Mouse (Mus musculus) liver, embryonic 12.5 days (tissue): ENCODE results near the gene Prnd. TPM values are rescaled to one million over a fixed set of nuclear protein-coding genes. Genes with fewer than 3 reads are reported as not detected.

Experiments
- ATAC-seq: fragments of 200-750 bp; cut with Nextera tagmentation; 2 replicates; pipeline ENCODE4 v1.8.0; 2017; ENCODE audit warnings: moderate number of reproducible peaks, mild to moderate bottlenecking, moderate library complexity
- H3K27ac ChIP-seq: fragments of 300-500 bp; sonication (generic); 2 replicates; pipeline ENCODE4 v1.5.1; 2016; ENCODE audit warnings: mild to moderate bottlenecking
- H3K27me3 ChIP-seq: fragments of 300-500 bp; sonication (generic); replicated peaks from 2 replicates; pipeline ENCODE4 v1.6.1; 2016; ENCODE audit warnings: mild to moderate bottlenecking, moderate library complexity
- H3K36me3 ChIP-seq: fragments of 300-500 bp; sonication (generic); 2 replicates; pipeline ENCODE4 v1.6.1; 2016; ENCODE audit warnings: mild to moderate bottlenecking, moderate library complexity
- H3K4me1 ChIP-seq: fragments of 300-500 bp; sonication (generic); 2 replicates; pipeline ENCODE4 v1.6.1; 2016
- H3K4me2 ChIP-seq: fragments of 300-500 bp; sonication (generic); 2 replicates; pipeline ENCODE4 v1.6.1; 2016; ENCODE audit warnings: mild to moderate bottlenecking, moderate library complexity
- H3K4me3 ChIP-seq: fragments of 300-500 bp; sonication (generic); 2 replicates; pipeline ENCODE4 v1.5.1; 2016; ENCODE audit warnings: mild to moderate bottlenecking, moderate library complexity
- H3K9ac ChIP-seq: fragments of 300-500 bp; sonication (generic); 2 replicates; pipeline ENCODE4 v1.6.1; 2016; ENCODE audit warnings: mild to moderate bottlenecking, moderate library complexity
- H3K9me3 ChIP-seq: fragments of 300-500 bp; sonication (generic); replicated peaks from 2 replicates; pipeline ENCODE4 v1.6.1; 2016; ENCODE audit warnings: mild to moderate bottlenecking, moderate library complexity
- WGBS: fragments of 180-500 bp; shearing (Covaris S2); methylation state at CpG from one replicate; pipeline ENCODE4 v1.1.7; 2016; ENCODE audit not compliant: insufficient replicate concordance; 5-methylcytosine and 5-hydroxymethylcytosine counted together
- polyA plus RNA-seq: library from polyadenylated mRNA; unstranded; fragments of >200 nt; fragmentation: Nextera tagmentation; extraction: Ambion mirVana; gene quantifications from 2 replicates; pipeline ENCODE4 v1.2.1, GENCODE M21; 2016

Prnd gene
- 0.41 and 0.84 TPM in 2 replicates for polyA plus RNA-seq

GRCm38 (mm10) chr2:131950598-131951095 lies at the start of gene Prnd:
Prnd (plus strand) TSS chr2:131950861.
- no peak for ATAC-seq
- H3K4me3 ChIP-seq = no peak within 1 kb of the TSS
- peaks cover 10% of the 10 kb centered on the region; the same call in 1 of the 2 replicates for H3K4me1 ChIP-seq
- peaks cover 53% of the 10 kb centered on the region for H3K27me3 ChIP-seq
- WGBS = 6% methylated on average over 11 of the region's 11 CpGs
- H3K4me2 ChIP-seq = no peak within 1 kb of the TSS
- H3K9me3 ChIP-seq = no peaks in the 10 kb centered on the region
- H3K9ac ChIP-seq = no peak within 1 kb of the TSS
- H3K36me3 ChIP-seq = no peaks in the 10 kb centered on the region
- no peak within 1 kb of the TSS for H3K27ac ChIP-seq

DNA sequence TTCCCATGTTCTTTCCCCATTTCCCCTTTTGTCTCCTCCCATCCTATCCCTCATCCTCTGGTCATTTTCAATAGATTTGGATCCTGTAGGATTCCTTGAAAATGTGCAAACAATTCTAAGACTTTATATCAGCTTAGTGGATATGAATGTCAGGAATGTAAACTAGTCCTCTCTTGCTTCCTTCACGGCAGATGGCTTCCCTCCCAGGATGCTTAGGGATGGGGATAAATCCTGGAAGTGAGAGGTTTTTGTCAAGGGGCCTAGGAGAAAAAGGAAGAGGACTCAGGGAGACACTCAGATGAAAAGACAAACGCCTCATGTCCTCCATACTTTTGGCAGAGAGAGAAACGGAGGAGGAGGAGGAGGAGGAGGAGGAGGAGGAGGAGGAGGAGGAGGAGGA lies 48.2 kb upstream of the Prnd start:
- Histone ChIP-seq H3K4me3 (no peak overlapping the region), H3K4me1 (peaks cover 36% of the 10 kb centered on the region), H3K9ac (no peak overlapping the region), H3K9me3 (no peaks in the 10 kb centered on the region), H3K36me3 (no peaks in the 10 kb centered on the region), H3K4me2 (no peak overlapping the region), H3K27ac (no peak overlapping the region), H3K27me3 (no peaks in the 10 kb centered on the region)
- no peak for ATAC-seq
- 63% methylated on average over 2 of the region's 3 CpGs for WGBS

DNA sequence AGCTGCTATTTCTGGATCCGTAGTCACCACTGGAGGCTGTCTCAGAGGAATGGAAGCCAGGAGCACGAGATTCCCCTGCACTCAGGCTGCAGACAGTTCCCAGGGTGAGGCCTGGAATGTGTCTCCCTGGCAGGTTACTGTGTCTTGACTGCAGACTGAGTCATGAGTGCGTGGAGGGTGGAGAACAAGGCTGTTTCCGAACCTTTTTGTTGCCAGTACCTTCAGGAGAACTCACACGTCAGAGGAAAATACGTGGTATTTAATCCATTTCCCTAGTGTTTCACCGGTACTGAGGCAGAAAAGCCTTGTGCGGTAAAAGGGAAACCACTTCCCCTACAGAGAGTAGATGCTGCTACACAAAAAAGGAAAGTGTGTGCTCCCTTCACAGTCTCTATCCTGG lies 47.8 kb upstream of the Prnd start:
- H3K4me3 ChIP-seq = no peak overlapping the region
- no peaks in the 10 kb centered on the region for H3K27me3 ChIP-seq
- 32% methylated on average over 8 of the region's 8 CpGs for WGBS
- no peaks in the 10 kb centered on the region for H3K36me3 ChIP-seq
- H3K4me1 ChIP-seq = peaks cover 36% of the 10 kb centered on the region
- H3K27ac ChIP-seq = peak overlapping the region; percentile 37; the same call in 1 of the 2 replicates
- no peaks in the 10 kb centered on the region for H3K9me3 ChIP-seq
- no peak for ATAC-seq
- H3K9ac ChIP-seq = no peak overlapping the region
- no peak overlapping the region for H3K4me2 ChIP-seq

DNA sequence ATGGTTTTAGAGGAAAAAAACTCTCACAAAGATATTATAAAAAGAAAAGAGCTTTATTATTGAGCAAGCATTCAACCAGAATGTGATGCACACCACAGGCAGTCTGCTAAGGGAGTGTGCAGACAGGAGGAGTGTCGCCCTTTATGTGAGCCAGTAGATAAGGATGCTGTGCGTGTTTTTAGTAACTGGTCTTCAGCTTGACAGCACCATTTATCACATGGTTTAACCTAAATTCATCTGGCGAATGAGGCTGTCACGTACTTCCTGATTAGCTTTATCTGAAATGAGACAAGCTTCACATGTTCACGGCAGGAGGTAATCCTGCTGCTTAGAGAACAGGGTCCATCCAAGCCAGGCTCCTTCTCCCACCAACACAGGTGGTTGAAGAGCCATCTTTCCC lies 45.6 kb upstream of the Prnd start:
- no peaks in the 10 kb centered on the region for H3K9me3 ChIP-seq
- 0 out of 2 replicates have a peak overlapping the region, but pooled peaks have one; percentile 4 for H3K9ac ChIP-seq
- H3K4me3 ChIP-seq = no peak overlapping the region
- 5% methylated on average over 5 of the region's 5 CpGs for WGBS
- H3K36me3 ChIP-seq = no peaks in the 10 kb centered on the region
- peak overlapping the region; percentile 44 for H3K4me2 ChIP-seq
- H3K27ac ChIP-seq = peak overlapping the region; percentile 88
- peak; percentile 88 for ATAC-seq
- H3K27me3 ChIP-seq = no peaks in the 10 kb centered on the region
- peaks cover 46% of the 10 kb centered on the region for H3K4me1 ChIP-seq

GRCm38 (mm10) chr2:131905776-131906175 lies 44.9 kb upstream of the Prnd start:
- 42% methylated on average over 6 of the region's 6 CpGs for WGBS
- Histone ChIP-seq H3K27me3 (no peaks in the 10 kb centered on the region), H3K36me3 (no peaks in the 10 kb centered on the region), H3K4me1 (peaks cover 54% of the 10 kb centered on the region), H3K4me3 (no peak overlapping the region), H3K9me3 (no peaks in the 10 kb centered on the region), H3K4me2 (peak overlapping the region; percentile 44), H3K9ac (0 out of 2 replicates have a peak overlapping the region, but pooled peaks have one; percentile 4), H3K27ac (peak overlapping the region; percentile 88)
- no peak for ATAC-seq

- Histone ChIP-seq H3K9ac (no peak overlapping the region), H3K4me3 (no peak overlapping the region), H3K4me2 (no peak overlapping the region), H3K4me1 (peaks cover 59% of the 10 kb centered on the region), H3K9me3 (no peaks in the 10 kb centered on the region), H3K27me3 (no peaks in the 10 kb centered on the region), H3K27ac (no peak overlapping the region), H3K36me3 (no peaks in the 10 kb centered on the region)
- ATAC-seq = no peak
- 83% methylated on average over 3 of the region's 3 CpGs for WGBS
These were observed 44.4 kb upstream of the Prnd start for GRCm38 (mm10) chr2:131906266-131906665.

DNA sequence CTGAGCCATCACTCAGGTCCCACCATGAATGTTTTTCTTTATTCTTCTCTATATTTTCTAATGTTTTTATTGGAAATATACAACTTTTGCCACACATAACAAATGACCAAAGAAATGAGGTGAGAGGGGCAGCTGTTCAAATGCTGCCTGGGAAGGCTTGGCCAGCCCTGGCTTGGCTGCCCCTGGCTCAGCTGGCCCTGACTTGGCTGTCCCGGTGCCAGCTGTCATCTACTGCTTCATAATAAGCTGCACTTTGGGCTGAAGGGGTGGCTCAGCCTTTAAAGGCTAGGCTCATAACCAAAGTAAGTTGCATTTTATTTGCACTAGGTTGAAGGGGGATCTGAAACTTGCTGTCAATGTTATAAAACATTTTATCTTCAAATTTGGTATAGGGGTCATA lies 43.8 kb upstream of the Prnd start:
- 69% methylated on average over 1 of the region's 1 CpGs for WGBS
- H3K4me3 ChIP-seq = no peak overlapping the region
- no peaks in the 10 kb centered on the region for H3K36me3 ChIP-seq
- H3K9ac ChIP-seq = no peak overlapping the region
- H3K9me3 ChIP-seq = no peaks in the 10 kb centered on the region
- H3K27ac ChIP-seq = peak overlapping the region; percentile 27; the same call in 1 of the 2 replicates
- no peak overlapping the region for H3K4me2 ChIP-seq
- H3K27me3 ChIP-seq = no peaks in the 10 kb centered on the region
- ATAC-seq = no peak
- H3K4me1 ChIP-seq = peaks cover 64% of the 10 kb centered on the region

- no peak overlapping the region for H3K4me3 ChIP-seq
- no peak for ATAC-seq
- H3K36me3 ChIP-seq = no peaks in the 10 kb centered on the region
- no peaks in the 10 kb centered on the region for H3K9me3 ChIP-seq
- peaks cover 67% of the 10 kb centered on the region for H3K4me1 ChIP-seq
- WGBS = 64% methylated on average over 5 of the region's 5 CpGs
- H3K27me3 ChIP-seq = no peaks in the 10 kb centered on the region
- no peak overlapping the region for H3K4me2 ChIP-seq
- no peak overlapping the region for H3K27ac ChIP-seq
- no peak overlapping the region for H3K9ac ChIP-seq
These were observed 43.4 kb upstream of the Prnd start for GRCm38 (mm10) chr2:131907311-131907710.

DNA sequence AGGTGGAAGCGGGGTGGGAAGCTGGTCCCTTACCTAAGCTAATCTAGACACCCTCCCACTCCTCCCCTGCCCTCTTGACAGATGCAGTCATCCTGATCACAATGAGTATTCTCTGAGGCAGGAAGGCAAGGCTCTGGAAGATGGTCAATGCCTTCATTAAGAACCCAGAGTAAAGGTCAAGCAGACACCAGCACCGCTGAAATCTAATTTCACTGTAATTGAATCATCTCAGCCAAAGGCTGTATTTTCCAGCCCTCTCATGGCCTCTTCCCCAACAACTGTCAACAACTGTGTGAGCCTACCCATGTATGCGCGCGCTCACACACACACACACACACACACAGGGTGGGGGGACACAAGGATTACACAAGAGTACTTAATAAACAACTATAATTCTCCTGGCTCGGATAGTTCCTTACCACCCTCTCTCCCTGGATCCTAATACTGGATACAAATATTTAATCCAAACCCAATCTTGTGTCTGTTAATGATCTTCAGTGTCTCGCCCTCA lies 42.3 kb upstream of the Prnd start:
- H3K27me3 ChIP-seq = no peaks in the 10 kb centered on the region
- WGBS = 87% methylated on average over 7 of the region's 7 CpGs
- no peak overlapping the region for H3K4me3 ChIP-seq
- H3K9ac ChIP-seq = no peak overlapping the region
- no peaks in the 10 kb centered on the region for H3K9me3 ChIP-seq
- no peak for ATAC-seq
- no peak overlapping the region for H3K4me2 ChIP-seq
- peaks cover 61% of the 10 kb centered on the region for H3K4me1 ChIP-seq
- H3K36me3 ChIP-seq = peaks cover 4% of the 10 kb centered on the region; the same call in 1 of the 2 replicates
- peak overlapping the region; percentile 68; the same call in 1 of the 2 replicates for H3K27ac ChIP-seq

DNA sequence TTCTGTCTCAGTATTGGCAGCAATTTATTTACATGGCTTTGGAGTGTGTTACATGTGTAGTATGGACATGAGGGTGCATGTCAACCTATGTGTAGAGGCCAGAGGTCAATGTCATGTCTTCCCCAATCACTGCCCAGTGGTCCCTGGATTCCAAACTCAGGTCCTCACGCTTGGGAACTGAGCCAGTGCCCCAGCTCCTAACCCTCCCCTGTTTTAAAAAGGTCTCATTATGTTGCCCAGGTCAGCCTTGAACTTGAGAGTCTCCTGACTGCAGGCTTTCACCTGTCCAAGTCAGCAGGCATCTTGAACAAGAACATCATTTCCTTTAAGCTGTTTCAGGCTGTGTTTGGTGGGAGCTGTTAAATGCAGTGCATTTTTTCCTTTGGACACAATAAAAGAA lies 41.8 kb upstream of the Prnd start:
- peak overlapping the region; percentile 87 for H3K4me2 ChIP-seq
- no peak for ATAC-seq
- H3K27ac ChIP-seq = peak overlapping the region; percentile 68
- peaks cover 4% of the 10 kb centered on the region; the same call in 1 of the 2 replicates for H3K36me3 ChIP-seq
- H3K27me3 ChIP-seq = no peaks in the 10 kb centered on the region
- H3K4me1 ChIP-seq = peaks cover 57% of the 10 kb centered on the region
- H3K4me3 ChIP-seq = 0 out of 2 replicates have a peak overlapping the region, but pooled peaks have one; percentile 80
- H3K9ac ChIP-seq = peak overlapping the region; percentile 50
- H3K9me3 ChIP-seq = no peaks in the 10 kb centered on the region
- WGBS = 82% methylated on average over 1 of the region's 1 CpGs

DNA sequence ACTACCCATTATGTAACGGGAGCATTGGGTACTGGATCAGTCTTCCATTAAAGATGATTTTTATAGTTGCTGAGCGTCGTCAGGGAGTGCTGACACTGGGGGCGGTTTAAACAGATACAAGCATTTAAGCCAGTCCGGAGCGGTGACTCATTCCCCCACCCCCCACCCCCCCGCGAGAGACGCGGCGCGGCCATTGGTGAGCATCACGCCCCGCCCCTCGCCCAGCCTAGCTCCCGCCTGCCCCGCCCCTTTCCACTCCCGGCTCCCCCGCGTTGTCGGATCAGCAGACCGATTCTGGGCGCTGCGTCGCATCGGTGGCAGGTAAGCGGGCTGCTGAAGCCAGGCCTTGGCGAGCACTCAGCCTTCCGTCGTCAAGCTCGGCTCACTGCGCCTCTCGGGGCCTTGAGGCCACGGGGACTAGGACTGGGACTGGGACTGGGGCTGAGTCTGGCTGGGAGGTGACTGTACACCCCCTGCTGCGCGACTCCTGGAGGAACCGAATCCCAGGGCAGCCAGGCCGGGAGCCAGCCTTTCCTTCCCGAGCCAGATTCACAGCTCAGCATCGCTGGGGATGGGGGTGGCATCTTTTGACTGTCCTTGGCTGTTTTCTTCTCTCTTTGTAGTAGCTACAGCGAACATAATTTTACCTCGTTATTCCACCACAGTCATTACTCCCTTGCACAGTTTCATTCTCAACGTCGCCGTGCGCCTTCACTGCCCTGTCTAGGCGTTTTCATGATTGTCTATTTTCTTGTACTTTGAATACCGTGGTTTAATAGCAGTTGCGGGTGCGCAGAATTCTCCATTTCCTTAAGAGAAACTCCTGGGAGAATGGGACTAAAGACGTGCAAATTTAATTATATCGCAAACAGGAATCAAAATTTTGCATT lies 40.7 kb upstream of the Prnd start, which contains the start of the genes Prnp and Prn:
Gene Prnp, plus strand, starts transcription at position 246 of the 890 bp plus-strand sequence.
Gene Prn, plus strand, starts transcription at position 275 of the 890 bp plus-strand sequence.
- ATAC-seq = peak; percentile 88
- H3K27ac ChIP-seq = peak within 1 kb of the TSS; percentile 87
- no peaks in the 10 kb centered on the region for H3K27me3 ChIP-seq
- peak within 1 kb of the TSS; percentile 92 for H3K9ac ChIP-seq
- peaks cover 46% of the 10 kb centered on the region for H3K4me1 ChIP-seq
- H3K4me3 ChIP-seq = peak within 1 kb of the TSS; percentile 80
- peak within 1 kb of the TSS; percentile 87 for H3K4me2 ChIP-seq
- peaks cover 4% of the 10 kb centered on the region; the same call in 1 of the 2 replicates for H3K36me3 ChIP-seq
- WGBS = 6% methylated on average over 50 of the region's 52 CpGs
- no peaks in the 10 kb centered on the region for H3K9me3 ChIP-seq

DNA sequence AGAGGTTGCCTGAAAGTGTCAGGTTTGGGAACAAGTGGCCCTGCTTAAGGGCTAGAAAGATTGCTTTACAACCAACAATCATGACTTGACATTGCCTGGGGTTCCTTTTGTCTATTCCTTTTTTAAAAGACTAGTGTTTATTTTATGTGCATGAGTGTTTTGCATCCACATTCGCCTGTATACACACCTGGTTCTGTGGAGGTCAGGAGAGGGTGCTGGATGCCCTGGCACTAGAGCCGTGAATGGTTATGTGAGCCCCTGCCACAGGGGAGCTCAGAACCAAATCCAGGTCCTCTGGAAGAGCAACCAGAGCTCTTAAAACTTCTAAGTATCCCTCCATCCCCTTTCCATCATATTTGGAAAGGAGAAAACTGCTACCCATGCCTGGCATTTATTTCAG lies 39.8 kb upstream of the Prnd start:
- H3K36me3 ChIP-seq = peaks cover 6% of the 10 kb centered on the region
- H3K9me3 ChIP-seq = no peaks in the 10 kb centered on the region
- H3K27me3 ChIP-seq = no peaks in the 10 kb centered on the region
- peaks cover 37% of the 10 kb centered on the region for H3K4me1 ChIP-seq
- peak overlapping the region; percentile 92 for H3K9ac ChIP-seq
- ATAC-seq = no peak
- WGBS = 67% methylated on average over 2 of the region's 2 CpGs
- peak overlapping the region; percentile 80 for H3K4me3 ChIP-seq
- H3K4me2 ChIP-seq = peak overlapping the region; percentile 87
- no peak overlapping the region for H3K27ac ChIP-seq
